Mouse (Mus musculus) ZHBTc4 (cell line): Measurements from ENCODE around the gene Mast4.

ENCODE experiments used
- DNase-seq: peaks from one replicate; pipeline ENCODE4 v3.0.0-alpha.2; 2011; ENCODE audit warnings: low read depth, low spot score

Mast4 gene

DNA sequence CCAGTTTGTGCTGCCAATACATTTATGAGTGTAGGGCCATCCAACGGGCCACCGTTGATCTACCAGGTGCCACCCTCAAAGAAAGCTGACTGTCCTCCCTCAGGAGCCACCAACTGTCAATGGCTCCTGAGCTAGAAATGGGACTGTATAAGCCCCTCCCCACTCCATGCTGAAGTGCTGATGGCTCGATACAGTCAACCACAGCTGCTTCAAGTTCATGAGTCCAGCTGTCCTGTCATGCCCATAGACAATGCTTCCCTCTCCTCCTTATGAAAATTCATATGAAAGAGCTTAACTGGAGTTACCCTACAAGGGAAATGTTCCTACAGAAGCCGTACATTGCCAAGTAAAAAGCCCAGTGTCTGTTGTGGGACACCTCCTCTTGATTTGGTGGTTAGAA, 93.2 kb downstream of the Mast4 start:
- no peak for DNase-seq

DNA sequence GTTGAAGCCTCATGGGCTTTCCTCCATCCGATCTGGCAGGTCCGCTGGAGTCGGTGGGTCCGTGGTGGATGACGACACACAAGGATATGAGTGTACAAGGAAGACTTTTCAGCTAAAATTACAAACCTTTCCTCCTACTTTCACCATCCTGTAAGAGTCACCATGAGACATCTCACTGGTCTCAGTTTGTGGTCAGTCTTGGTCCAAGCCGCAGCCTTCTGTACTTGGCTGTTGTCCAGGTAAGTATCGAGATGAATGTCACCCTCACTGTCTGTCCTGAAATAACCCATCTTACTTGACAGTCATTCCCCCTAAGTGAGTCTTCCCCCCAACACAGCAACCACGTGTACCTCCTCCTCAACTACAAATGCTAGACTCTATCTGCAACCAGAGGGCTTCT, 94.6 kb downstream of the Mast4 start:
- no peak for DNase-seq

DNA sequence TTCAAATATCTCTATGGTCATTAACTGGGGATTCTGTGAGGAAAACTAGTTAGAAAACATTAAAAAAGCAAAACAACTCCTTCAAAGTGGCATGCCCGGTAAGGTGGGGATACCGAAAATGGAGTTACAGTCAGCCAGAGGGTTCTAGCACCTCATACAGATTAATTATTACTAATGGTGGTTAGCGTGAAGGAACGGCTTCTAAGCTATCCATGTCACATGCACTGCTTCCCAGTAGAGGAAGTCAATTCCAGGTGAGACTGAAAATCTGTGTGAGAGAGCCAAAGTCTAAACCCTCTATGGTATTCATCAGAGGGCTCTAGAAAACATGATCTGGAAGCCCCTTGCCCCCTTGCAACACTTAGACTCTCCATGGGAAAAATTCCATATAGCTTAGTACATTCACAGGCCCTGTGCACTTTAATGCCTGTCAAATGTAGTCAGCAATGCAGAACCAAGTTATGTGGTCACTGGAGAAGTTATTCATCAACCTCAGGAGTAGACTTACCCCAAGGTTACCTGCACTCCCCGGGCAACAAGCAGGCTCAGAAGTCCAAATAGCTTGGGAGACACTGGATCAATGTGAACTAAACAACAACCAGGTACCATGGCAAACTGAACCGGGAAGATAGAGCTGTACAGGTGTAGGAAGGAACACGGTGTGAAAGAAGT, 96.1 kb downstream of the Mast4 start:
- no peak for DNase-seq

DNA sequence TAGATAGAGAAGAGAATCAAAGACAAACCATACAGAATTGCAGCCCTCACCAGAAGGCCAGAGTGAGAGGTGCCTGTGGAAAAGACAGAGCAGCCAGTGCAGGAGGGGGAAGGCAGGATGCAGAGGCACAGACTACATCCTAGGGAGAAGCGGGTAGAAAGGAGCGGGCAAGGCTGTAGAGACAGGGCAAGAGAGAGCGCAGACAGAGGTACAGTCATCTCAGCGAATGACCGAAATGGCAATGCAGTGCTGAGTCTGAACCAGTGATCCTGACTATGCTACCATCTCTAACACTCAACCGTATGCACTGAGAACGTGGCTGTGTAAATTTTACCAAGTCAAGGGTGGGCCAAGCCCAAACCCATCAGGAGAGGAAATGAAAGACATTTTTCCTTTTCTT, 102.1 kb downstream of the Mast4 start:
- no peak for DNase-seq

DNA sequence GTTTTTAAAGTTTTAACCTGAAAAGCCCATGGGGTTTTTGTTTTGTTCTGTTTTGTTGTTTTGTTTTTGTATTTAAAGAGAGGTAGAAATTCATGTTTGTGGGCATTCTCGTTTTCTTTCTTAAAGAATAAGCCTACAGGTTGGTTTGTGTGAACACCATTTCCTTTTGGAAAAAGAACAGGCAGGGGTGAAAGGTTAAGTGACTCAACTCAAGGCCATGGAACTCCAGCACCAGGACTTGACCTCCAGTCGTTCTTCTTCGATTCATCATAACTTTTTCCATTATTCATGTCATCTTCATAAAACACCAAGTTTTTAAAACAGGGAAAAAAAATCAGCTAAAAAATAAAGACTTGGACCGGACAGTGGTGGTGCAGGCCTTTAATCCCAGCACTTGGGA, 105.2 kb downstream of the Mast4 start:
- DNase-seq: no peak

DNA sequence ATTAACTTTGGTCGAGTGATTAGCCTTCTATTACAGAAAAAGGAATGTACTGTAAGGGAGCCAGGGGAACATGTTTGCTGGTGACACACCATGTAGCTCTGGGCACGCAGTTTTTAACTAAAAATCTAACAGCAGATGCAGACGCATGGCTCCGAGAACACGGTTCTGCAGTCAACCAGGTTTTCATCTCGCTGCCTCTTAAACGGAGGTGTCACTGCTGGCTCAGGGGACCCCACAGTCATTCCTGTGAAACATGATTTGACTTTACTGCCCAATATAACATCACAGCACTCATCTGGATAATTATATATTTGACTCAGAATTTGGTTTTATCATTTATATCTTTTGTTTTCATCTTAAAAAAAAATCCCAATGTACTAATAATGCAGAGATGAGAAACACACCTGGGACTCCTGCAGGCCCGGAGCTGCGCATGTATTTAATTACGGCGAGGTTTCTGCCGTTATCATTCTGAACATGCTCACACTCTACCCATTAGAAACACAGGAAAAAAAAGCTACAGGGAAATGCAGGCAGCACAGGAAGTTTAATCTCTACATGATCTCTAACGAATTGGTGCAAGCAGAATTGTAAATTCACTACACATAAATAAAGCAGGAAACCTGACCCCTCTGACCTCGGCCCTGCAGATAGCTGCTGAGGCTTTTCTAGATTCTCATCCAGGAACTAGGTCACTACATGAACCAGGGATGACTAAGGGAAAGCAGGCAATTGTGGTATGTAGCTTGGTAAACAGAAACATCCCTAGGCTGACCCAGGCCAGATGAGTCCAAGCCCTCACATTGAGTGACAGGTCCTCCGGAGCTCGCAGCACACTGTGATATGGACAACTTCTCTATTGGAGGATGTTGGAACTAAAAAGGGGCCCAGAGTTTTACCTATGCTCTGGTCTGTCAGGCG, 108.1 kb downstream of the Mast4 start:
- no peak for DNase-seq

DNA sequence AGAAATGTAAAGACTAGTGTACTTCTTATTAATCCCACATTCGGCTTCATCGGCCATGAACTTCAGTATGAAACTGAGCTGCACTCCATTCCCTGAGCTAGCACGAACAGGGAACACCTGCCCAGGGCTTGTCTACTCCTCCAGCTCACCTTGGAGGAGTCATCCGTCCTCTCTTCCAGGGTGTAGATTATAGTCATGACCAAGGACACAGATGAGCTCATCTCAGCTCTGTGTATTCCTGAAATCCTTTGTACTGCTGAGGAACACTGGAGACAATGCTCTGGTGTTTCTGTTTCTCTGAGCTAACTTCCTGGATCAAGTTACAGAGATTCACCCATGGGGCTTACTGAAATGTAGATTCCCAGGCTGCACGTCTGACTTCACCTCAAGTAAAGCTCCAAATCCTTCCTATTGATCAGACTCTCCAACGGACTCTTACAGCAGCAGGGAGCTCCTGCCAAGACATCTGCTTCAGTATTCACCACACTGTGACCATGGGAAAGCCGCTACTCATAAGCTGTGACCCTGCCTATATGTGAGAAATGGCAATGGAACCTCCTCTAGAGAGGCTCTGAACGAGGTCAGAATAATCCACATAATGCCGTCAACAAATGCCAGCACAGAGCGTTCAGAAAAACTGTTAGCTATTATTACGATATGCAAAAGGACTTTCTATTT, 108.9 kb downstream of the Mast4 start:
- peak; percentile 20 for DNase-seq

DNA sequence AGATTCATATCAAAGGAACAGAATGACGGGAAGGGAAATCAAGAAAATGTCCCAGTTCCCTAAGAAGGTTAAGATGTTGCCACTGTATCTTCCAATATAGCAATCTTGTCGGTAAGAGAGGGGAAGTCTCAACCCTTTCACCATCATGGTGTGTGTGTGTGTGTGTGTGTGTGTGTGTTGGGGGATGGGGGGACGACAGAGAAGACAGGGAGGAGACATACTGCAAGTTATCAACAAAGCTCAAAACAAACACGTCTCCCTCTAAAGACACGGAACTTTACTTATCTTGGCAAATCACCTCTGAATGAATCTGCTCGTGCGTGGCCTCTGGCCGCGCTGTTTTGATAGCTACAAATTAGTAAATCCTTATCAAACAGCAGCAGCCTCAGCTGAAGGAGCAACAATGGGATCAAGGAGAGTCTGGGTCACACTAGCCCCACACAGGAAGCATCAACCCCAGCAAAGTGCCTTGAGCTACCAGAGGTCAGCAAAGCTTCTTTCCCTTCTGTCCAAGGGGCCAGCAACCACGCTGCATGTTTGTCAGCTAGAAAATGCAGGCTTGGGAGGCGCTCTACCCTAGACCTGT, 113.7 kb downstream of the Mast4 start:
- no peak for DNase-seq

DNA sequence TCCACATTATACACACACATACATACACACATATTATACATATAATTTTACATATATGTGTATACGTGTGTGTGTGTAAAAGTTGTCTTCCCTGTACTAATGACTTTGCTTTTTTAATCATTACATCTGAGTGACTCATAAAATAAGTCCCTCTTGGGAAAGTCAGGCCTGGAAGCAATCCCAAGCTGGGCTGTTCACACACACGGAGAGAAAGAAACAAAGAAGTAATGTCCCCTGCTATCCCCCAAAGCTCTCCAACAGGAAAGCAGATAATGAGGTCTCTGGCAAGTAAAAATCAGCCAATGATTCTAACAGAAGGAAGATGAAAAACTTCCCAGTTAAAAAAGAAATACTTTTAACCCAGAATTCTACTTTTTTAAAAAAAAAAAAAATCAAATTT, 114.3 kb downstream of the Mast4 start:
- DNase-seq: no peak

DNA sequence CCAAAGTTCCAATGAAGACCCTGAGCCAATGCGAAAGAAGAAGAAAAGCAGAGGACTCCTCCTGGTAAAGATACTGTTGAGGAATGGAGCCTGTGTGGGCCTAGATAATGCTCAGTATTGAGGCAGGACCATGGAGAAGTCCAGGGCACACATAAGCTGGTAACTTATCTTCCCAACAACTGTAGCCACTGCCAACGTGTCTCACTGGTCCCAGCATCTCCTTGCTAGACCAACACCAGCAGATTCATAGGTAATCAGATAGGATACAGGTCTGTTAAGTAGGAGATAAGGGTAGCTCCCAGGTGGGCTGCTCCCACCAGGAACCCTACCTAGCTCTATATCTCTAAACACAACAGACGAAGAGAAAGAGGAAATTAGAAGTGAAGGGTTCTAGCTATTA, 116.8 kb downstream of the Mast4 start:
- DNase-seq: no peak

DNA sequence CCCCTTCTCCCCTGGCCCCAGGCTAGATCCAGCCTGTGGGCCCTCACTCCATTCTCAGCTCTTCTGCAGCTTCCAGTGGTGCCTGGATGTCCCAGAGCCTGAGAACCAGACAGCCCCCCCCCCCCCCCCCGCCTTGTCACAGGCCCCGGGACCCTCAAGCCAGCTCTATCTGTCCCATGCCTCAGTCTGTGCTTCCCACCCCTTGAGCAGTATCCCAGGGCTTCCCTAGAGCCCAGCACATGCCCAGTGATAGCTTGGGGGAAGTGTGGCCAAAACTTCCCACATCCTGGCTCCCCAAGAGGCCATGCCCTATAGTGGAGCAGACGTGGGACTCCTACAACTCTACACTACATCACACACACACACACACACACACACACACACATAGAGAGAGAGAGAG, 119.8 kb downstream of the Mast4 start:
- DNase-seq: no peak

DNA sequence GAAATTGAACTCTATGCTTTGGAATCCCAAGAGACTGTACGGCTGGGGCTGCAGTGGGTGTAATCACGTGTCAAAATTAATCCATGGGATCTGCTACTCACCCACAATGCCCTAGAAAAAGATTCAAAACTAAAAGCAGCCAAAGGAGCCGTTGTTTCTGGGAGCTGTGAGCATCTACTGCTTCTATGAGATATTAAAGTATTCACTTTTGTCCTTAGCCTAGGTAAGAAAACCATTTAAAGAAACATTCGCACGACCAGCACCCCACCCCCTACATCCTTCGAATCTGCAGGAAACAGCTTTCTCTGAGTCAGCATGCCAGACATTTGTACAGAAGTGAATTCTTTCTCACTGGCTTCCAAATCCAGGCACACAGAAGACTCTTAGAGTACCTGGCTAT, 122.3 kb downstream of the Mast4 start:
- no peak for DNase-seq

DNA sequence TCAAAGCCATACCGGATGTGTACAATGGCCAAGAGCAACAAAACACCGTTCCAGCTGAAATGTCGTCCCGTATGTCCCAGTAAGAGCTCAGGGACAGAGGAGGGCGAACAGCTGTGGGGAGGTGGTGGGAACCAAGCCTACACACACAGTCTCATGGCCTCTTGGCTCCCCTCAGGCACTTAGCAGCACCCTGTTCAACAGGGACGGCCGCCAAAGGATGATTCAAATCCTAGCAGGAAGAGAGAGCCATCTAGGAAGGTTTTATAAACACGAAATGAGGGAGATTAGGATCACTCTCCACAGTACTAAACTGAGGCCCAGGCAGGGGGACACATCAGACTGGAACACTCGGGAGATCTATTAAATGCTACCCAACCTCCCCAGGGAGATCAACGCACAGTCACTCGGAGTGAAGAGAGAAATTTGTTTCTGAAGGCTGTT, 122.8 kb downstream of the Mast4 start:
- no peak for DNase-seq

DNA sequence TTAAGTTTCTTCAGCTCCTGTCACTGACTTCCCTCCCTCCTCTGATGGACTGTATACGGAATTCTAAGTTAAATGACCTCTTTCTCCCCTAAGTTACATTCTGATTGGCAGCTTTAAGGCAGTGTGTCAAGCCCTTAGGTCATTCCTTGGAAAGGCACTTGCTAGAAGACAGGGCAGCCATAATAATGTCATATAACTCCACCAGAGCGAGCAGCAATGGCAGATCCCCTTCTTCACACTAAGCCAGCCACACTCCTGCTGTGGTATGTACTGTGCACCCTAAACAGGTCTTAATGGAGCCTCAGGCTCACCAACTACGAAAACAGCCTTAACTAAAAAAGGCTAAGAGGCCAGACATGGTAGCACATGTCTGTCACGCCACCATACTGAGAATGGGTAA, 123.6 kb downstream of the Mast4 start:
- no peak for DNase-seq

DNA sequence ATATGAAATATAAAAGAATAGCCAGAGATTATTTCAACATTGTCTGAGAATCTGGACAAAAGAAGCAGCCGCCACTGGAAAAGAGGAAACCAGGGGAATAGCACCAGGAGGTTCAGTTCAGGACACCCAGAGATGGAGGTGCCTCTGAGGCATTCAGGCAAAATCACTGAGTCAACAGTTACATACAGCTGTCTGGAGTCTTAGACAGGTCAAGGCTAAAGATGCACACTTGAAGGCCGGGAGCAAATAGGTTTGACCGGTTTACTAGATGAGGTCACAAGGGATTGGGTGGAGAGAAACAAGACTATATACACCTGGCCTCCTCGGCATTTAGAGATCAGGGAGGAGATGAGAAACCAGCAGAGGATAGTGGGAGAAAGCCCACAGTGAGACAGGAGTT, 127.1 kb downstream of the Mast4 start:
- DNase-seq: no peak

DNA sequence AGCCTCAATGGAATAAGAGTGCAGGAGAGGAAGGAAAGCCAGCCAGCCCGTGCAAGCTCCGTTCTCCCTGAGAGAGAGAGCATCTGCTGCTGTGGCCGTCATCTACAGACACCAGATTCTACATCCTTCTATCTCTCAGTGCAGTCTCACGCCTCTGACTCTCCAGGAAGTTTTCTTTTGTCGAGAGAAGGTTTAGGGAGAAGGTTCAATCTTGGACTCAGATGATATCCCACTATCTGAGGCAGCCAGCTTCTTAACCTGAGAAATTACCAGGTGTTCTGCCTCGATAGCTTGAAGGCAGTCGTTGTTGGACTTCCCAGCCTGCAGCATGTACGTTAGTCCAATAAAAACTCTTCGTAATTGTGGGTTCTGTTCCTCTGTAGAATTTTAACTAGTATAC, 127.7 kb downstream of the Mast4 start:
- DNase-seq: no peak

DNA sequence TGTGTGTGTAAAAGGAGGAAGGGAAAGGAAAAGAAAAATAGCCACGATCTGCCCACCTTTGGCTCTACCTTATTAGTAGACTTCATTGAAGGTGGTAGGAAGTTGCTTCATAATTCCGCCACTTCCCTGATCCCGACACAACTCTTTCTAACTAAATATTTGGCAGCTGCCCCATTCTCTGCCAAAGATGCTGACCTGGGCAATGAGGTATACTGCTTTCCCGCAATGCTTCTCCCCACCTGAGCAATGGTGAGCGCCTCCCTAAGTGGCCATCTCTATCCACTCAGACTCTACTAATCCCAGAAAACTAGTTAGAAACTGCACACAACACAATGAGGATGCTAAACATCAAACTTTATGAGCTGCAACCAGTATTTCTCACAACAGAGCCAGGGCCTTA, 129.1 kb downstream of the Mast4 start:
- DNase-seq: no peak

DNA sequence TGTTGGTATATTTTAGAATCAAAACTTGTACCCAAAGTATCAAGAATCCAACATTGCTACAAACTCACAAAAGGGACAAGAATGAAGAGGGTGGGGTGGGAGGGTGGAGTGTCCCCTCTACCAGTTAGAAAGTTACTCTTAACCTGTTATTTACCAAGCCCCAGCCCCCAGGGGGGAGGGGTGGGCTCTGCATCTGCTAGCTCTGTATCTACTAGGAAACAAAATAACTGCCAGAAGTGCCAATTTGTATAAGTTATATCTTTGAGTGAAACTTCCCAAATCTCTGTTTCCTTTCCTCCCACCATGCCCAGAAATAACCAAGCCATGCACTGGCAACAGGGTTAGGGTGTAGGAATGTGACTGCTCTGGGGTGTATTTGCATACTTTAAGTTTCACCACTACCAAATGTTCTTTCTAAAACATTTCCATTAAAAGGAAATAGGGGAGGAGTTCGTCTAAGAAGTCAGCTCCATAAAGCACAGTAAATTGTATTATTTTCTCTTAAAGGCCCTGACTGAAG, 130.9 kb downstream of the Mast4 start:
- no peak for DNase-seq

DNA sequence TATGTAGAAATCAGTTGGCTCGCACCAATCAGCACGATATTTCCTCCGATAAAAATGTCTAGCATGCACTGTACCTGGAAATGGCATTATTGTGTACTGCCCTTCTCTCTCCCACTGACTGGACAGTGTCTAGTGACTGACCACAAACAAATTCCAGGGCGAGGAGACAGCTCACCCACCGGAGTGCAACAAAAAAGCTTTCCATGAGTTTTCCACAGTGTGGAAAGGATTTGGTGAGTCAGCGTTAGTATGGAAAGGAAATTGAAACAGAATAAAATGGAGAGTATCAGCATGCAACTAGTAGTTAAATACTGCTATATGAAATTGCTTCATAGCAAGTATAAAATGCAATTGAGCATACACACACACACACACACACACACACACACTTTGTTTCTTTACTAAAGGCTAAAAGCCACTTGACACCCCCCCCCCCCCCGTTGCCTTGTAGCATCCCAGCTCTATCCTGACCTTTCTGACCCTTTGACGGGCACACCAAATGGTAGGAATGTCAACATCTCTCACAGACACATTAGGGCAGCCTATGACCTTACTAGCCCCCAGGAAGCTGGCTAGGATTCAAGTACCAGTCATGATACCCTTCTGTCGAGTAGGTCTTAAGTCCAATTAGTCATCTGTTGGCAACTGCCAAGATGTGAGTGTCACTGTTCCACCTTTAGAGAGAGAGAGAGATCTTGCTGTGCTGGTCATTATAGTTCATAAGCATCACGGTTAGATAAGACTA, 133.1 kb downstream of the Mast4 start:
- no peak for DNase-seq

DNA sequence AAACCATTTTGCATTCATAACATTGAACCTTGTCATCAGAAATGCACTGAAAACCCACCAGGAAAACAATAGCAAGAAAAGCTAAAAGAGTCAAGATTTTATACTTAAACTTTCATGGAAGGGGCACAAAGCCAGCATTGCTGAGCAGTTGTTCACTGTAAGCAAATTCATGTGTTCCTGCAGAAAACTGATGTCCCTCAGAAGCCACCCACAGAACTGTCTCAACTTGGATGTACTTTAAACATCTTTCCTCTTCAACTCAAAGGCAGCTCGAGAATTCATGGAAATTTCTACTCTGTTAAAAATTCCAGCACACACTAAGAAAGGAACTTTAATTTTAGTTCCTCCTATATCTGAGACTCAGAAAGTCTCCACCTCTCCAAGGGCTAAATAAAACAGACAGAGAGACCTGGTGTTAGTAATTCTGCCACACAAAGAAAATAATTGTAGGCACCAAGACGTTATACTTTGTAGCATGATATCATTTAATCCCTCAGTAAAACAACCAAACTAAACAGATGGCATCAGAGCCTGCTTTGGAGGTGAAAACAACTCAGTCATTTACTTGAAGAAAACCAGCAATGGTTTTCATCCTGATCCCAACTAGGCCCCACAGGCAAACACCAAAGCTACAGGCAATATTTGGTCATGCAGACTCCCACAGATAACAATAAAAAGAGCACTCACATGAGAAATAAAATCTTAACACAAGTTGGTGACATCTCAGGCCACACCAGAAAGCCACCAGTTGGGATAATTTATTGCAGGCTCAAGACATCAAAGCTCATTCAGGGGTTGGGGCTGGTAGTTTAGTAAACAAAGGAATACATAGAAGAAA, 134.3 kb downstream of the Mast4 start:
- no peak for DNase-seq
